Mouse (Mus musculus) lung, postnatal 25 days (tissue): ENCODE results near the gene Odf3l1.

Experiments
- DNase-seq: peaks from one replicate; pipeline ENCODE4 v3.0.0; 2022; ENCODE audit warnings: low spot score

Gene Odf3l1

GRCm38 (mm10) chr9:56881539-56882082 lies 17.1 kb upstream of the Odf3l1 start:
- no peak for DNase-seq

GRCm38 (mm10) chr9:56880790-56881189 lies 16.3 kb upstream of the Odf3l1 start:
- no peak for DNase-seq

- no peak for DNase-seq
Measured at GRCm38 (mm10) chr9:56877284-56877683, 12.8 kb upstream of the Odf3l1 start.

GRCm38 (mm10) chr9:56876784-56877183 lies 12.3 kb upstream of the Odf3l1 start:
- no peak for DNase-seq

- no peak for DNase-seq
Measured at GRCm38 (mm10) chr9:56873097-56873496, 8.6 kb upstream of the Odf3l1 start.

- DNase-seq = no peak
Measured at GRCm38 (mm10) chr9:56872105-56872903, 7.8 kb upstream of the Odf3l1 start.

- DNase-seq = peak; percentile 47
Measured at GRCm38 (mm10) chr9:56871191-56871590, 6.7 kb upstream of the Odf3l1 start.

GRCm38 (mm10) chr9:56870778-56871177 lies 6.3 kb upstream of the Odf3l1 start:
- DNase-seq = no peak

- no peak for DNase-seq
Measured at GRCm38 (mm10) chr9:56869552-56869951, 5.1 kb upstream of the Odf3l1 start.

GRCm38 (mm10) chr9:56868292-56868691 lies 3.8 kb upstream of the Odf3l1 start:
- DNase-seq = peak; percentile 36

GRCm38 (mm10) chr9:56866430-56866829 lies 2.0 kb upstream of the Odf3l1 start:
- DNase-seq = no peak

- DNase-seq = no peak
Measured at GRCm38 (mm10) chr9:56865673-56866400, 1.4 kb upstream of the Odf3l1 start.

GRCm38 (mm10) chr9:56864832-56865231 lies 353 bp upstream of the Odf3l1 start, which contains the start of gene Cspg4:
Cspg4 (plus strand) TSS chr9:56865033.
- DNase-seq = peak; percentile 42

GRCm38 (mm10) chr9:56862863-56863262 lies 1.6 kb downstream of the Odf3l1 start:
- no peak for DNase-seq

- peak; percentile 13 for DNase-seq
Measured at GRCm38 (mm10) chr9:56860486-56861269, 3.8 kb downstream of the Odf3l1 start.

- no peak for DNase-seq
Measured at GRCm38 (mm10) chr9:56860035-56860434, 4.4 kb downstream of the Odf3l1 start.

GRCm38 (mm10) chr9:56857463-56857862 lies 7.0 kb downstream of the Odf3l1 start:
- no peak for DNase-seq

- DNase-seq = peak; percentile 46
Measured at GRCm38 (mm10) chr9:56851778-56852177, 12.7 kb downstream of the Odf3l1 start.

- no peak for DNase-seq
Measured at GRCm38 (mm10) chr9:56850905-56851252, 13.6 kb downstream of the Odf3l1 start.

GRCm38 (mm10) chr9:56850128-56850904 lies 14.2 kb downstream of the Odf3l1 start:
- peak; percentile 44 for DNase-seq

- peak; percentile 47 for DNase-seq
Measured at GRCm38 (mm10) chr9:56847523-56847922, 17.0 kb downstream of the Odf3l1 start.
